Mouse (Mus musculus) gastrocnemius, adult 18-20 months (tissue): ENCODE measurements around the gene Magi1. TPM values are rescaled to one million over a fixed set of nuclear protein-coding genes. Genes with fewer than 3 reads are reported as not detected.

ENCODE experiments used
- DNase-seq: peaks from one replicate; pipeline ENCODE4 v3.0.0; 2021; ENCODE audit warnings: low spot score
- total RNA-seq, 2 experiments: library from RNA; stranded (reverse); gene quantifications; 2 replicates each; pipeline ENCODE4 v1.2.3; 2021

Gene Magi1
- total RNA-seq, 2 experiments from 2014 or later = 2.1 to 2.7 TPM

- no peak for DNase-seq
Observed at GRCm38 (mm10) chr6:94257831-94258173, 25.9 kb downstream of the Magi1 start.

GRCm38 (mm10) chr6:94256982-94257830 lies 26.5 kb downstream of the Magi1 start:
- no peak for DNase-seq

- no peak for DNase-seq
Observed at GRCm38 (mm10) chr6:94253943-94254342, 29.8 kb downstream of the Magi1 start.

GRCm38 (mm10) chr6:94251358-94251945 lies 32.3 kb downstream of the Magi1 start:
- no peak for DNase-seq

GRCm38 (mm10) chr6:94249286-94249790 lies 34.4 kb downstream of the Magi1 start:
- DNase-seq = no peak

- DNase-seq = no peak
Observed at GRCm38 (mm10) chr6:94241251-94241650, 42.5 kb downstream of the Magi1 start.

GRCm38 (mm10) chr6:94238643-94239042 lies 45.1 kb downstream of the Magi1 start:
- no peak for DNase-seq

- no peak for DNase-seq
Observed at GRCm38 (mm10) chr6:94236899-94237298, 46.8 kb downstream of the Magi1 start.

GRCm38 (mm10) chr6:94232243-94232785 lies 51.4 kb downstream of the Magi1 start:
- DNase-seq = no peak

- no peak for DNase-seq
Observed at GRCm38 (mm10) chr6:94231831-94232230, 51.9 kb downstream of the Magi1 start.

GRCm38 (mm10) chr6:94231367-94231766 lies 52.4 kb downstream of the Magi1 start:
- no peak for DNase-seq

- no peak for DNase-seq
Observed at GRCm38 (mm10) chr6:94230918-94231317, 52.8 kb downstream of the Magi1 start.

- no peak for DNase-seq
Observed at GRCm38 (mm10) chr6:94230129-94230528, 53.6 kb downstream of the Magi1 start.

- no peak for DNase-seq
Observed at GRCm38 (mm10) chr6:94226262-94226661, 57.5 kb downstream of the Magi1 start.

- DNase-seq = peak; percentile 23
Observed at GRCm38 (mm10) chr6:94225832-94226231, 57.9 kb downstream of the Magi1 start.

GRCm38 (mm10) chr6:94225091-94225490 lies 58.6 kb downstream of the Magi1 start:
- peak; percentile 24 for DNase-seq

- DNase-seq = no peak
Observed at GRCm38 (mm10) chr6:94222253-94222652, 61.5 kb downstream of the Magi1 start.

- DNase-seq = no peak
Observed at GRCm38 (mm10) chr6:94221750-94222149, 62.0 kb downstream of the Magi1 start.

- DNase-seq = no peak
Observed at GRCm38 (mm10) chr6:94218076-94218475, 65.6 kb downstream of the Magi1 start.

GRCm38 (mm10) chr6:94215834-94216233 lies 67.9 kb downstream of the Magi1 start:
- DNase-seq = no peak

- DNase-seq = peak; percentile 16
Observed at GRCm38 (mm10) chr6:94214895-94215538, 68.7 kb downstream of the Magi1 start.

GRCm38 (mm10) chr6:94205926-94206325 lies 77.8 kb downstream of the Magi1 start:
- no peak for DNase-seq
